Mouse (Mus musculus) megakaryocyte-erythroid progenitor cell, adult 5-6 weeks (primary cell): Measurements from ENCODE around the gene Kremen1. TPM values are rescaled to one million over a fixed set of nuclear protein-coding genes. Genes with fewer than 3 reads are reported as not detected.

Experiments used
- ATAC-seq: replicated peaks from 2 replicates; pipeline ENCODE4 v1.8.0; 2016; ENCODE audit warnings: mild to moderate bottlenecking, inconsistent platforms; ENCODE audit not compliant: severe bottlenecking, poor library complexity, low FRiP score, low TSS enrichment
- total RNA-seq, 2 experiments: library from RNA; stranded (forward) in 1 of 2; stranded (reverse) in 1 of 2; fragments of 200-1000, 215-1000 nt in 1 of 2; fragments of >200 nt in 1 of 2; fragmentation: Nextera tagmentation in 1 of 2; gene quantifications; 2 replicates each; pipeline ENCODE4 v1.2.3; 2014 to 2017

Gene Kremen1
- total RNA-seq, 2 experiments from 2014 or later, result 1.1 TPM

GRCm38 (mm10) chr11:5182870-5183269 is 78.5 kb downstream of the Kremen1 start:
- no peak for ATAC-seq

- ATAC-seq, result peak; percentile 81
These were observed 79.4 kb downstream of the Kremen1 start for GRCm38 (mm10) chr11:5181850-5182404.

GRCm38 (mm10) chr11:5179391-5179790 is 82.0 kb downstream of the Kremen1 start:
- no peak for ATAC-seq

- no peak for ATAC-seq
These were observed 84.2 kb downstream of the Kremen1 start for GRCm38 (mm10) chr11:5177171-5177570.

- no peak for ATAC-seq
These were observed 84.7 kb downstream of the Kremen1 start for GRCm38 (mm10) chr11:5176685-5177084.

- no peak for ATAC-seq
These were observed 85.5 kb downstream of the Kremen1 start for GRCm38 (mm10) chr11:5175866-5176265.

- ATAC-seq, result no peak
These were observed 86.2 kb downstream of the Kremen1 start for GRCm38 (mm10) chr11:5175141-5175540.

GRCm38 (mm10) chr11:5172861-5173260 is 88.5 kb downstream of the Kremen1 start:
- ATAC-seq, result no peak

GRCm38 (mm10) chr11:5167311-5167710 is 94.0 kb downstream of the Kremen1 start:
- no peak for ATAC-seq

- no peak for ATAC-seq
These were observed 95.9 kb downstream of the Kremen1 start for GRCm38 (mm10) chr11:5165471-5165916.

GRCm38 (mm10) chr11:5164310-5164709 is 97.0 kb downstream of the Kremen1 start:
- ATAC-seq, result no peak

GRCm38 (mm10) chr11:5163421-5163820 is 97.9 kb downstream of the Kremen1 start:
- ATAC-seq, result no peak

- ATAC-seq, result no peak
These were observed 100.5 kb downstream of the Kremen1 start for GRCm38 (mm10) chr11:5160722-5161485.

- no peak for ATAC-seq
These were observed 103.3 kb downstream of the Kremen1 start for GRCm38 (mm10) chr11:5158056-5158455.

- no peak for ATAC-seq
These were observed 106.2 kb downstream of the Kremen1 start for GRCm38 (mm10) chr11:5154961-5155805.

- ATAC-seq, result no peak
These were observed 109.5 kb downstream of the Kremen1 start, which contains the start of gene Emid1 for GRCm38 (mm10) chr11:5151680-5152337. TSS of gene Emid1 (minus strand) at chr11:5152257.

GRCm38 (mm10) chr11:5151247-5151630 is 110.1 kb downstream of the Kremen1 start:
- no peak for ATAC-seq

GRCm38 (mm10) chr11:5150416-5151246 is 110.7 kb downstream of the Kremen1 start:
- ATAC-seq, result no peak

GRCm38 (mm10) chr11:5149955-5150354 is 111.4 kb downstream of the Kremen1 start:
- no peak for ATAC-seq
